Mouse (Mus musculus) right cerebral cortex, postnatal 4 days (tissue): ENCODE data around the gene Etv3.
A peak's percentile ranks its signal among the peaks of the same experiment; 100 is the strongest.
"Not testable (repeated sequence)": the region's sequence is repeated elsewhere in the genome, so short reads cannot be mapped to it uniquely, and the experiment has no call there.

Source experiments
- DNase-seq: peaks from one replicate; pipeline ENCODE4 v3.0.0-alpha.2; 2022

The Etv3 gene

GRCm38 (mm10) chr3:87525043-87525836 is at the start of gene Etv3:
Etv3 (plus strand) TSS chr3:87525407.
- DNase-seq = peak; percentile 90

GRCm38 (mm10) chr3:87477948-87478347 is 47.3 kb upstream of the Etv3 start:
- DNase-seq = not testable (repeated sequence)

- not testable (repeated sequence) for DNase-seq
Measured at GRCm38 (mm10) chr3:87478596-87478995, 46.6 kb upstream of the Etv3 start.

GRCm38 (mm10) chr3:87479230-87479629 is 46.0 kb upstream of the Etv3 start:
- DNase-seq = not testable (repeated sequence)

GRCm38 (mm10) chr3:87487392-87487791 is 37.8 kb upstream of the Etv3 start:
- no peak for DNase-seq

- no peak for DNase-seq
Measured at GRCm38 (mm10) chr3:87487911-87488310, 37.3 kb upstream of the Etv3 start.

GRCm38 (mm10) chr3:87498266-87498665 is 26.9 kb upstream of the Etv3 start:
- no peak for DNase-seq

- DNase-seq = peak; percentile 71
Measured at GRCm38 (mm10) chr3:87499072-87499471, 26.1 kb upstream of the Etv3 start.

- no peak for DNase-seq
Measured at GRCm38 (mm10) chr3:87500088-87501055, 24.8 kb upstream of the Etv3 start.

GRCm38 (mm10) chr3:87501151-87501550 is 24.1 kb upstream of the Etv3 start:
- DNase-seq = no peak

- DNase-seq = no peak
Measured at GRCm38 (mm10) chr3:87502771-87503170, 22.4 kb upstream of the Etv3 start.

GRCm38 (mm10) chr3:87504330-87504729 is 20.9 kb upstream of the Etv3 start:
- DNase-seq = no peak

GRCm38 (mm10) chr3:87504749-87505425 is 20.3 kb upstream of the Etv3 start:
- no peak for DNase-seq

GRCm38 (mm10) chr3:87506456-87507416 is 18.5 kb upstream of the Etv3 start:
- no peak for DNase-seq

- peak; percentile 83 for DNase-seq
Measured at GRCm38 (mm10) chr3:87508205-87508901, 16.9 kb upstream of the Etv3 start.

GRCm38 (mm10) chr3:87509061-87509460 is 16.1 kb upstream of the Etv3 start:
- no peak for DNase-seq

GRCm38 (mm10) chr3:87510832-87511231 is 14.4 kb upstream of the Etv3 start:
- no peak for DNase-seq

GRCm38 (mm10) chr3:87511971-87512765 is 13.0 kb upstream of the Etv3 start:
- no peak for DNase-seq

- no peak for DNase-seq
Measured at GRCm38 (mm10) chr3:87515567-87516081, 9.6 kb upstream of the Etv3 start.

- no peak for DNase-seq
Measured at GRCm38 (mm10) chr3:87518425-87518824, 6.8 kb upstream of the Etv3 start.
